Mouse (Mus musculus): ENCODE measurements around the gene Ntn3. TPM values are rescaled to one million over a fixed set of nuclear protein-coding genes. Genes with fewer than 3 reads are reported as not detected.

Gene Ntn3
- 4.9 and 5.8 TPM in 2 replicates for polyA plus RNA-seq (2015; fragmentation: Nextera tagmentation; extraction: Ambion mirVana)

- Histone ChIP-seq H3K27ac (replicated peaks) (peak within 1 kb of the TSS; percentile 74), H3K4me3 (peak within 1 kb of the TSS; percentile 47), H3K27me3 (no peaks in the 10 kb centered on the region), H3K4me2 (peak within 1 kb of the TSS; percentile 93), H3K9me3 (no peaks in the 10 kb centered on the region), H3K9ac (peak within 1 kb of the TSS; percentile 73), H3K4me1 (replicated peaks) (peaks cover 75% of the 10 kb centered on the region), H3K36me3 (no peaks in the 10 kb centered on the region)
- WGBS, result 1% methylated on average over 35 of the region's 43 CpGs
- peak; percentile 7; the same call in 1 of the 2 replicates for ATAC-seq (ENCODE audit: low FRiP score, low read depth)
Observed at GRCm38 (mm10) chr17:24209043-24209915, at the start of gene Ntn3. Gene Ntn3 (minus strand): TSS chr17:24209531.

GRCm38 (mm10) chr17:24258981-24259380, 49.6 kb upstream of the Ntn3 start:
- no peaks in the 10 kb centered on the region for H3K4me1 ChIP-seq (replicated peaks)
- no peak overlapping the region for H3K4me3 ChIP-seq
- H3K4me2 ChIP-seq, result no peak overlapping the region
- no peaks in the 10 kb centered on the region for H3K9me3 ChIP-seq
- no peak for ATAC-seq (ENCODE audit: low FRiP score, low read depth)
- H3K27me3 ChIP-seq, result no peaks in the 10 kb centered on the region
- WGBS, result 77% methylated on average over 4 of the region's 4 CpGs
- H3K27ac ChIP-seq (replicated peaks), result no peak overlapping the region
- no peak overlapping the region for H3K9ac ChIP-seq
- H3K36me3 ChIP-seq, result no peaks in the 10 kb centered on the region

GRCm38 (mm10) chr17:24252329-24252728, 43.0 kb upstream of the Ntn3 start:
- Histone ChIP-seq H3K4me2 (peak overlapping the region; percentile 72; the same call in 1 of the 2 replicates), H3K9me3 (no peaks in the 10 kb centered on the region), H3K27me3 (no peaks in the 10 kb centered on the region), H3K27ac (replicated peaks) (no peak overlapping the region), H3K36me3 (peaks cover 8% of the 10 kb centered on the region; the same call in 1 of the 2 replicates), H3K4me3 (no peak overlapping the region), H3K4me1 (replicated peaks) (peaks cover 16% of the 10 kb centered on the region), H3K9ac (no peak overlapping the region)
- 97% methylated on average over 2 of the region's 2 CpGs for WGBS
- ATAC-seq (ENCODE audit: low FRiP score, low read depth), result no peak

GRCm38 (mm10) chr17:24251320-24252069, 42.2 kb upstream of the Ntn3 start, which contains the start of gene Ccnf:
Gene Ccnf (minus strand): TSS chr17:24251484.
- WGBS, result under 1% methylated on average over 48 of the region's 48 CpGs
- peak within 1 kb of the TSS; percentile 64 for H3K4me3 ChIP-seq
- peaks cover 8% of the 10 kb centered on the region; the same call in 1 of the 2 replicates for H3K36me3 ChIP-seq
- no peaks in the 10 kb centered on the region for H3K27me3 ChIP-seq
- H3K4me2 ChIP-seq, result peak within 1 kb of the TSS; percentile 72
- H3K4me1 ChIP-seq (replicated peaks), result peaks cover 16% of the 10 kb centered on the region
- H3K9ac ChIP-seq, result peak within 1 kb of the TSS; percentile 62
- no peaks in the 10 kb centered on the region for H3K9me3 ChIP-seq
- peak; percentile 100 for ATAC-seq (ENCODE audit: low FRiP score, low read depth)
- peak within 1 kb of the TSS; percentile 75 for H3K27ac ChIP-seq (replicated peaks)

- Histone ChIP-seq H3K4me1 (replicated peaks) (peaks cover 16% of the 10 kb centered on the region), H3K27ac (replicated peaks) (peak overlapping the region; percentile 68), H3K9me3 (no peaks in the 10 kb centered on the region), H3K9ac (peak overlapping the region; percentile 62), H3K4me3 (peak overlapping the region; percentile 64), H3K27me3 (no peaks in the 10 kb centered on the region), H3K4me2 (peak overlapping the region; percentile 72), H3K36me3 (peaks cover 8% of the 10 kb centered on the region; the same call in 1 of the 2 replicates)
- under 1% methylated on average over 32 of the region's 32 CpGs for WGBS
- ATAC-seq (ENCODE audit: low FRiP score, low read depth), result no peak
Observed at GRCm38 (mm10) chr17:24250988-24251319, 41.6 kb upstream of the Ntn3 start.

- Histone ChIP-seq H3K27me3 (no peaks in the 10 kb centered on the region), H3K27ac (replicated peaks) (no peak overlapping the region), H3K36me3 (peaks cover 22% of the 10 kb centered on the region), H3K9ac (no peak overlapping the region), H3K4me3 (no peak overlapping the region), H3K4me2 (no peak overlapping the region), H3K9me3 (no peaks in the 10 kb centered on the region), H3K4me1 (replicated peaks) (peaks cover 16% of the 10 kb centered on the region)
- WGBS, result 96% methylated on average over 2 of the region's 2 CpGs
- ATAC-seq (ENCODE audit: low FRiP score, low read depth), result no peak
Observed at GRCm38 (mm10) chr17:24248641-24249040, 39.3 kb upstream of the Ntn3 start.

GRCm38 (mm10) chr17:24244061-24244460, 34.7 kb upstream of the Ntn3 start:
- Histone ChIP-seq H3K4me1 (replicated peaks) (no peaks in the 10 kb centered on the region), H3K27me3 (no peaks in the 10 kb centered on the region), H3K36me3 (peaks cover 52% of the 10 kb centered on the region), H3K9me3 (no peaks in the 10 kb centered on the region), H3K27ac (replicated peaks) (no peak overlapping the region), H3K4me2 (no peak overlapping the region), H3K4me3 (no peak overlapping the region), H3K9ac (no peak overlapping the region)
- ATAC-seq (ENCODE audit: low FRiP score, low read depth), result no peak
- WGBS, result over 99% methylated on average over 8 of the region's 8 CpGs

GRCm38 (mm10) chr17:24243311-24243969, 34.1 kb upstream of the Ntn3 start:
- Histone ChIP-seq H3K4me2 (no peak overlapping the region), H3K27ac (replicated peaks) (no peak overlapping the region), H3K9ac (no peak overlapping the region), H3K9me3 (no peaks in the 10 kb centered on the region), H3K4me1 (replicated peaks) (no peaks in the 10 kb centered on the region), H3K4me3 (no peak overlapping the region), H3K36me3 (peaks cover 55% of the 10 kb centered on the region), H3K27me3 (no peaks in the 10 kb centered on the region)
- ATAC-seq (ENCODE audit: low FRiP score, low read depth), result no peak
- 89% methylated on average over 4 of the region's 4 CpGs for WGBS

- no peaks in the 10 kb centered on the region for H3K4me1 ChIP-seq (replicated peaks)
- no peaks in the 10 kb centered on the region for H3K9me3 ChIP-seq
- H3K9ac ChIP-seq, result no peak overlapping the region
- no peak overlapping the region for H3K4me2 ChIP-seq
- no peaks in the 10 kb centered on the region for H3K27me3 ChIP-seq
- H3K27ac ChIP-seq (replicated peaks), result no peak overlapping the region
- WGBS, result 98% methylated on average over 7 of the region's 7 CpGs
- H3K4me3 ChIP-seq, result no peak overlapping the region
- ATAC-seq (ENCODE audit: low FRiP score, low read depth), result no peak
- H3K36me3 ChIP-seq, result peaks cover 32% of the 10 kb centered on the region
Observed at GRCm38 (mm10) chr17:24236921-24237320, 27.6 kb upstream of the Ntn3 start.

- WGBS, result 97% methylated on average over 1 of the region's 1 CpGs
- Histone ChIP-seq H3K36me3 (peaks cover 32% of the 10 kb centered on the region), H3K9ac (no peak overlapping the region)
Observed at GRCm38 (mm10) chr17:24236479-24236878, 27.1 kb upstream of the Ntn3 start.

GRCm38 (mm10) chr17:24227941-24228340, 18.6 kb upstream of the Ntn3 start:
- H3K27me3 ChIP-seq, result no peaks in the 10 kb centered on the region
- no peaks in the 10 kb centered on the region for H3K9me3 ChIP-seq
- ATAC-seq (ENCODE audit: low FRiP score, low read depth), result no peak
- H3K27ac ChIP-seq (replicated peaks), result no peak overlapping the region
- WGBS, result 96% methylated on average over 7 of the region's 7 CpGs
- no peak overlapping the region for H3K9ac ChIP-seq
- peaks cover 25% of the 10 kb centered on the region for H3K36me3 ChIP-seq
- no peak overlapping the region for H3K4me3 ChIP-seq
- H3K4me2 ChIP-seq, result no peak overlapping the region
- no peaks in the 10 kb centered on the region for H3K4me1 ChIP-seq (replicated peaks)

More at GRCm38 (mm10) chr17:24236479-24236878, 27.1 kb upstream of the Ntn3 start:
- no peak overlapping the region for H3K4me3 ChIP-seq
- H3K4me1 ChIP-seq (replicated peaks), result no peaks in the 10 kb centered on the region
- ATAC-seq (ENCODE audit: low FRiP score, low read depth), result no peak
- no peaks in the 10 kb centered on the region for H3K27me3 ChIP-seq
- no peaks in the 10 kb centered on the region for H3K9me3 ChIP-seq
- H3K27ac ChIP-seq (replicated peaks), result no peak overlapping the region
- no peak overlapping the region for H3K4me2 ChIP-seq
